Mouse (Mus musculus) kidney, adult 2 months (tissue): ENCODE measurements at regions not wholly inside any gene's neighbourhood (a gene's known extent, or its start where the extent isn't known, plus 50 kb on each side); places are given as distances from the start of the nearest gene placed in this dataset.

Experiments
- CTCF ChIP-seq: fragments of 200-500 bp; conservative IDR thresholded peaks from 2 replicates; pipeline ENCODE4 v1.5.1; 2011; ENCODE audit warnings: low read depth, mild to moderate bottlenecking, control low read depth, low read length, moderate library complexity, mixed read lengths; ENCODE audit not compliant: insufficient read depth, insufficient read length
- POLR2A ChIP-seq: fragments of 200-500 bp; IDR thresholded peaks from one replicate; pipeline ENCODE4 v1.6.1; 2011; ENCODE audit warnings: low read depth, low read length, control low read depth

- TF ChIP-seq POLR2A (no peak), CTCF (no peak)
Measured at GRCm38 (mm10) chr7:64081019-64081418, 72.6 kb upstream of the Trpm1 start.
